Mouse (Mus musculus) spleen, postnatal 36 days (tissue): ENCODE data around the gene Lipt1.

Experiments used
- DNase-seq, 2 experiments: peaks; one replicate each; pipeline ENCODE4 v3.0.0; 2022; ENCODE audit warnings: low spot score in 2 of 2, mixed read lengths in 1 of 2

Gene Lipt1

GRCm38 (mm10) chr1:37871704-37872103, at the start of gene Lipt1:
TSS of gene Lipt1 (plus strand) at chr1:37871738.
- no peak for DNase-seq

- DNase-seq: no peak
These were observed 39.9 kb upstream of the Lipt1 start for GRCm38 (mm10) chr1:37831681-37832080.

GRCm38 (mm10) chr1:37846878-37847277, 24.7 kb upstream of the Lipt1 start:
- no peak for DNase-seq

- no peak for DNase-seq
These were observed 20.8 kb upstream of the Lipt1 start for GRCm38 (mm10) chr1:37850696-37851095.

GRCm38 (mm10) chr1:37864511-37865400, 6.8 kb upstream of the Lipt1 start:
- peak; percentile 100 for DNase-seq

- no peak for DNase-seq
These were observed 5.9 kb upstream of the Lipt1 start for GRCm38 (mm10) chr1:37865401-37866215.

- no peak for DNase-seq
These were observed 5.3 kb upstream of the Lipt1 start, which contains the start of gene Tsga10 for GRCm38 (mm10) chr1:37866286-37866685. TSS of gene Tsga10 (minus strand) at chr1:37866429.

GRCm38 (mm10) chr1:37867056-37867455, 4.5 kb upstream of the Lipt1 start:
- peak in 1 of 2 experiments; percentile 37 for DNase-seq

GRCm38 (mm10) chr1:37867684-37868322, 3.7 kb upstream of the Lipt1 start:
- DNase-seq: no peak

GRCm38 (mm10) chr1:37868640-37869039, 2.9 kb upstream of the Lipt1 start:
- no peak for DNase-seq

GRCm38 (mm10) chr1:37869362-37869761, 2.2 kb upstream of the Lipt1 start:
- DNase-seq: no peak

GRCm38 (mm10) chr1:37872131-37873067, 861 bp downstream of the Lipt1 start:
- DNase-seq: peak; percentile 76 to 82

GRCm38 (mm10) chr1:37873157-37873556, 1.6 kb downstream of the Lipt1 start:
- DNase-seq: no peak

GRCm38 (mm10) chr1:37877736-37878460, 6.4 kb downstream of the Lipt1 start:
- no peak for DNase-seq

- no peak for DNase-seq
These were observed 11.9 kb downstream of the Lipt1 start for GRCm38 (mm10) chr1:37883411-37883810.

- peak in 1 of 2 experiments; percentile 49 for DNase-seq
These were observed 12.9 kb downstream of the Lipt1 start for GRCm38 (mm10) chr1:37884451-37884850.

- no peak for DNase-seq
These were observed 17.7 kb downstream of the Lipt1 start for GRCm38 (mm10) chr1:37889206-37889605.

GRCm38 (mm10) chr1:37890025-37890652, 18.6 kb downstream of the Lipt1 start, which contains the start of the genes Mitd1 and Mrpl30:
TSS of gene Mitd1 (minus strand) at chr1:37890411.
TSS of gene Mrpl30 (plus strand) at chr1:37890477.
- DNase-seq: peak; percentile 79 to 84

GRCm38 (mm10) chr1:37891400-37891799, 19.9 kb downstream of the Lipt1 start:
- no peak for DNase-seq

- DNase-seq: no peak
These were observed 23.1 kb downstream of the Lipt1 start for GRCm38 (mm10) chr1:37894606-37895005.
